Mouse (Mus musculus): ENCODE data around the gene Cdc16.

Cdc16 gene

DNA sequence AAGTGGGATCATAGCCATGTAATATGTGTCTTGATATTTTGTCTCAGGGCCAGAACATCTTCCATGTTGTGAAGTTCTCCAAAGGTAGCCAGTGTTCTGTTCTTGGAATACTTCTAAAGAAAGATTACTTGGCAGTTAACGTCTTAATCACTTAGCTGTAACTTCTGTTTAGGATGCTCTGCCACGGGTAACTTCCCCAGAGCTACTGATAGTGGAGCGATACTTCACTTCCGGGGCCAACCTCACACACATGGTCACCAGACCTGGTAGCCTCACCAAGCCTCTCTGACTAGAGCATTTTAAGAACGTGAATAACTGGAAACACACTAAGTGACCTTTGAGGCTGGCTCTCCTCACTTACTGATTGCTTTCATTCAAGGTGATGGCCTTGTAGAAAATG is 42.1 kb downstream of the Cdc16 start:
- no peak for DNase-seq (ENCODE audit: low read depth, low spot score)

DNA sequence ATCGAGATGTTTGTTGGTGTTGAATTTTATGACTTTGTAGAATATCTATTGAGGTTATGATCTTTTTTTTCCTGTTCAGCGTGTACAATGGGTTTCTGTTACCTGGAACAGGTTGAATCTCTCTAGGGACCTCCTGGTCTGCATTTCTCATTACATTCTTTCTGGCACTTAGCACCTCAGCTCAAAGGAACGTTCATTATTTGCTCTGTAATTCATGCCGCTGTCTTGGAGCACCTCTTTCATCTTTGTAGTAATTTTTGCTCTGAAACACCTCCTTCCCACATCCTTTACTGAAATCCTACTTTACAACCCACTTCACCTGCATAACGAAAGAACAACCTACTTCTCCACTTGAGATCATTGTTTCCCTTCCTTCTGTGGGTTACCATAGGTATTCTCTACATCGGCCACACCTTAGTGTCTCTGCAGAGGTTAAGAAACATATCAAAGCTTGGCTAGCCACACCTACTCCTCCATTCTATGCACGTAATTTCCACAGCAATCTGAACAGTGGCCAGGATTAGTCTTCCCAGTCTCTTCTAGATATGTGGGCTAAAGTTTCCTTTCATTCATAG is 71.2 kb downstream of the Cdc16 start:
- DNase-seq (ENCODE audit: low read depth, low spot score) = no peak
